Mouse (Mus musculus): ENCODE data around the gene Dock2.

Gene Dock2

DNA sequence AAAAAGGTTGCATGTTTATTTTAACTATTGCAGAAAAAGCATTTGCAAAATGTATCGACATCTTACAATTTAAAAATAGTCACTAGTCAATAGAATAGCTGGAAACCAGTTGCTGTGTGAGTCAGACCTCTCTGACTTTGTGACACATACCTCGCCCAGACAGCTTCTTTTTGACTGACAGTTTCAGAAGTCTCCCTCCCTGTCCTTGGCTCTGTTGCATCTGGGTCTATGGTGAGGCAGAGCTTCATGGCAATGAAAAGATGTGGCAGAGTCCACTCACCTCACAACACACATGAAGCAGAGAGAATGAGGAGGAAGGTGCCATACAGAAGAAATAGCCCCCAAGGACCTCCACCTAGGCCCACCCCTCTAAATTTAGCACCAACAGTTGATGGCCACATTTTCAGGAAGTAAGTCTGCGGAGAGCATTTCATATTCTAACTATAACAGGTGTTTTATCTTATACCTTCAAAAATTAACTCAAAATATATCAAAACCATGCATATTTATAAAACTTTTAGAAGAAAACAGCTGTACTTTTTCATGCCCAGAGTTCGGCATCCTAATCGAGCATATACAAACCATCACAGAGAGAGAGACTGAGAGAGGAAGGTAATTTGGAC lies 19.8 kb downstream of the Dock2 start:
- DNase-seq = no peak

DNA sequence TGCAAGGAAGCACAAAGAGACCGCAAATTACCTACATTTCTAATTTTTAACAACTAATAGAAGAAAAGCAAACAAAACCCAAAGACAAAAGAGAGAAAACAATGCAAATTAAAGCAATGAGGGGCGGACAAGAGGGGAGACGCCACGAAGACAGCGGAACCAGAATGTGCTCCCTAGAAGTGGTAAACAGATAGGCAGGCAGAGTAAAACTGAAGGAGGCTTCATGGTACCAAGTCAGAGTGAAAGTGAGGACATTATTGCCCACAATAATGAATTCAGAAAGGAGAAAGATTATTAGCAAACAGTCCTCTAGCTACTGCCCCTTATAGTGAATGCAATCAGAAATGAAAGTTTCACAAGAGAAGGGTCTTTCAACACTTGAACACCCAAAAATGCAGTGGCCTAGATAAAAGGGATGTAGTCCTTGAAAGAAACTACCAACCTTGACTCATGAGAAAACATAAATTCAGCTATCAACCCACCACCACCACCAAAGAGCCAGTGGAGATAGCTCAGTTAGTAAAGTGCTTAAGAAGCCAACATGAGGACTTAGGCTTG lies 21.0 kb downstream of the Dock2 start:
- DNase-seq = no peak

DNA sequence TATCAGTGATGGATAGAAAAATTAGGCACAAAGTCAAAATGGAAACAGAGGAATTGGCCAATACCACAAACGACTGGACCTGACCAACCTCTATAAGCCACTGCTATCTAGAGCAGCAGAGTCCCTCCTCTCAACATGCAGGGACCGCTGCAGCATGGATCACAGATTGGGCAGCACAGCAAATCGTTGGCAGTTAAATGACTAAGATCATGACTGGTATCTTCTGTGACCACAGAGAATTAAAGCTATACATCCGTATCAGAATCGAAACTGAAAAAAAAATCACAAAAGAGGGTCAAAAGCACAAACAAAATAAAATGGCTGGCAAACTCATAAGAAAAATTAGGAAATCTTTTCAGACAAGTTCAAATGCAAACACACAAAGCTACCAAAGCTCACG lies 21.6 kb downstream of the Dock2 start:
- no peak for DNase-seq

DNA sequence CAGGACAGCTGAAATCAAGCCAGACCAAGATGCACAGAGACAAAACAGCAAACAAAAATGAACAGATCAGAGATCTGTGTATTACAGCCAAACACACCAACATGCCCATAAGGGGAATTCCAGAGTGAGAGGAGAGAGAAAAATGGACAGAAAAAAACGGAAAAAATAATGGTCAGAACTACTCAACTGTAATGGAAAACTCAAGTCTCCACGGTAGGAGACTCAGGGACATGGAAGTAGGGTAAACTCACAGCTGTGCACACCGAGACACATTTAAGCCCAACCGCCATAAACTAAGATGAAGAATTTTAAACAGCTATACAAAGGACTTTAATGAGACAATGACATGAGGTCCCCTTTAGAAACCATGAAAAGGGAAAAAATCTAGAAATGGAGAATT lies 24.1 kb downstream of the Dock2 start:
- DNase-seq = no peak

DNA sequence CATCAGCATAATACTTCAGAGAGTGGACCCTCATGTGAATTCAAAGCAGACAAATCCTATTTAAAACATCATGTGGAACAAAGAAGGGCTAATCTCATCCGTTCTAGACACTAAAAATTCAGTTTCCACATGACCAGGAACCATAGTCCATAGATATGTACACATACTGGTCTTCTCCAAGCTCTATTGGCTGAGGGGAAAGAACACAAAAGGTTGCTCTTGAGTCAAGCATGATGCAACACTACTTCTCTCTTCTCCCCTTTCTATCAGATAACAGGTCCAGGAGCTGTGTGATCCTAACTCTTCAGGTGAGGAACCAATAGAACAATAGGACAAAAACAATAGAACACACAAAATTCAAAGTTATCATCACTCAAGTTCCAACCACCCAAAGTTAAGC lies 42.6 kb downstream of the Dock2 start:
- no peak for DNase-seq

DNA sequence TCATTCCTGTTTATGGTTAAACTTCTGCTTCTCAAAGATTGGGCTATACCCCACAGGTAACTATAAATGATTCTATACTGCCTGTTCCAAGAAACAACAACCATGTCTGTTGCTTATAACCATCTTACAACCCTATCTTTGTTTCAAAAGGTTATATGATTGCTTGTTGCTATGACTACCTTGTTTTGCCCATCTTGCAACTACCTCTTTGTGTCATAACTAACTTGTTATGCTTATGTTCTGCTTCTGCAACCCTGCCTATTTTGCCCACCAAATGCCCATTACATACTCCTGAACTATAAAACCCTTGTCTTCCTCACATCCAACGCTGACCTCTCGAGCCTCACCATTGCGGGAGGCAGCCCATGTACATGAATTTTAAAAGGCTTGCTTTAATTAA lies 43.9 kb downstream of the Dock2 start:
- DNase-seq = no peak

DNA sequence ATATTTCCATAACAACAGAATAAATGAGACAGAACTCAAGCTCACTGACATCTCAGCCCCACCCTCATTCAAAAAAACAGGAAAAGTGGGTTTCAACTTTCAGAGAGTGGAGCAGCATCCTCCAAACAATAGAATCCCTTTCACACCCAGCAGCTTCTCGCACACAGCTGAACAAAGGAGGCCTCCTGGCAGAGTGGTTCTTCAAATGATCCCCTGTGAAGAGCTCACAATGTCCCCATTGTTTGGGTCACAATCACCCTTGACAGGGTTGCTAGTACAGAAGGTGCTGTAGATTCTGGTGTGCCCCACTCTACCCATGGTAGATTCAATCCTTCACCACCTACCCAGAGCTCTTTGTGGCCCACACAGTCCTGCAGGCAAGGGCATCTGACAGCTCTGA lies 44.7 kb downstream of the Dock2 start:
- DNase-seq = no peak

DNA sequence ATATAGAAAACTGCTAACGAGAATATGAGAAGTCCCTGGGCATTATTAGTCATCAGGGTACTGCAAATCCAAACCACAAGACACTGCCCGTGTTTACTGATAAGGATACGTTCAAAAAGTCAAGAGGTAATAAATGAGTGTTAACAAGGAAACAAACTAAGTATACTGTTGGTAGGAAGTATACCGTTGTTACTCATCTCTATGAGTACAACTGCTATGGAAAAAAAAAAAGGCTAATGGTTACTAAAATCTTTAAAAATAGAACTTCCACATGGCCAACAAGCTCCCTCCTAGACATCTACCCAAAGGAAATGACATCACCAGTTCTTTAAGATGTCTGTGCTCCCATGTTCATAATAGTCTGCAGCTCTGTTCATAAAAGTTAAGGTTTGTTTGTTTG lies 46.5 kb downstream of the Dock2 start:
- no peak for DNase-seq

DNA sequence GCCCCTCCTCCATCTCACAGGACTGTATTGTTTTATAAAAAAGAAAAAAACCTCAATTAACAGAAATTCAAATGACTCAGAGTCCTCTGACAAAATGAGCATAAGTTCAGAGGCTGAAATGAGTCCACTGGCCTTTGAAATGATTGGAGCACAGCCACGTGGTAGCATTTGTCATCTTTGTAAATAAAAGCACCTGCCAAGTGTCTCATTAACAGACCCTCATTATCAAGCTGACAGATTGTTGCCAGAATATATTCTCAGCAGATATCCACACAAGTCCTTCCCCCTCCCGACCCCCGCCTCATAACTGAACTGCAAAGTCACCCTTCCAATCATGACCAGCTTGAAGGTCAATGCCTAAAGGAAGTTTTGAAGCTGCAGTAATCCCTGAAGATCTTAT lies 49.7 kb downstream of the Dock2 start:
- no peak for DNase-seq

DNA sequence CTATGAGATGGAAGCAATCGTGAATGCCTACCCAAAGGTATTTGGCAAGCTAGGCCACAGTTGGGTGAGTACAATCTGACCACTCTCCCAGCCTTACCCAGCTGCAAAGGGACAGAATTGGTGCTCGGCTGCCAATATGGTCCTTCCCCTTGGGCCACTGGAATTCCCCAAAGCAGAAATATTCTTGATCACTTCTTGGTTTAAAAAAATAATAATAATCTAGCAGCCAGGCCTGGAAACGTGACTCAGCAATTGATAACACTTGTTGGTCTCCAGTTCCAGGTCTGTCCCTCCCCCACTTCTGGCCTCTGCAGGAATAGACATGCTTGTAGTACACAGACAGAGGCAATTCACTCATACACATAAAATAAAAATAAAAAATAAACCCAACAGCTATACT lies 56.2 kb downstream of the Dock2 start:
- DNase-seq = no peak

DNA sequence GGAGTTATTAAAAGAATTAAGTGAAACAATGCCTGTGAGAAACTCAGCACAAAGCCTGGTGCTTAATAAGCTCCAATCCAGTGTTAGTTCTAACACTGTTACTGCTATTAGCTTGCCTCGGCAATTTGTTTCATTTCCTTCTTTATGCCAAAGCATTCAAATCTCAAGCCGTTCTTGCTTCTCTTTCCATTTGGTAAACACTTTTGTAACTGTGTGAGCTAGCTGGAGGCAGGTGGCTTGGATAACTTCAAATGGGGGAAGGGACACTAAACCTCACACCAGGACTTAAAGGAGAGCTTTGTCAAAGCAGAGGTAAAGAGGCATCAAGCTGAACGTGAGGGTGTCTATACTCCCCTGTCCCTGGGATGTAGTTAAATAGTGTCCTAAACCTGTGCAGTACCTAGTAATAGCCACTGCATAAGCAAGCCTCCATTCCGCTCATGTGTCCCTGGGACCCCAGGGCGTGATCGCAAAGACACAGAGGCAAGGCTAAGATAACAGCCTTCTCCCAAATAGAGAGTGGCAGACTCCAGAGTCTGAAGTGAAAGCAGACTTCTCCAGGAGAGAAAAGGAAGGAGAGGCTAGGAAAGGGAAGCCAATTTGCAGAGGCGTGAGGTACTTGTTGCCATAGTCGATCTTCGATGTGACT lies 56.9 kb downstream of the Dock2 start:
- no peak for DNase-seq

DNA sequence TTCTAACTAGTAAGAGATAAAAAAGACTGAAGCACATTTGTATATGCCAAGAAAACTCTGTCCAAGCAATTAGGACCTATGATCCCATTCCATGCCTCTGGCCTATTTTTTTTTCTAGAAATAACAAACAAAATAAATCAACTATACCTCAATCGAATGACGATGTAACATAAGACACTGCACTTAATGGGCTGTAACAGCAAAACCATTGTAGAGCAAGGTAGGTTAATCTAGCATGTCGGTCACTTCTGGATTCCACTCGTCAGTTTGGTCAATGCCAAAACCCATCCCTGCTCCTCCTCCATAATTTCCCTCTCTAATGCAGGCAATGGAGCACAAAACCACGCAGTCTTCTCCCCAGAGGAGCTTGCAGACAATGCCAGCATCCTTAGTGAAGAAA lies 70.3 kb downstream of the Dock2 start:
- no peak for DNase-seq

DNA sequence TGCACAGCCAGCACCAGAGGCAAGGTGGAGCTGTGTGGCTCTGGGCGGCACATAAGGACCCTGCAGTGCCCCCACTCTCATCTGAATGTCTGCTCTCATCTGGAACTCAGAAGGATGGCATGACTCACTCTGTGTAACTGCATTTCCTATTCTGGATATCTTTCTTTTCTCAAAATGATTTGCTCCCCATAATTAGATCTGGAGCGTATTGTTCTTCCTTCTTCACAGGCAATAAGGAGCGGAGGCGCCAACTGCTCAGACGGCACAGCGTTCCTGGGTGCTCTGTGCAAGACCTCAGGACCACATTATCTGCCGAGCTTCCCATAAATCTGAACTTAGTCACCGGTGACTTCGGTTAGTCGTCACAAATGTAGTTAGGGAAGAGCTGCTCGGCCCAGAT lies 75.4 kb downstream of the Dock2 start:
- DNase-seq = no peak

DNA sequence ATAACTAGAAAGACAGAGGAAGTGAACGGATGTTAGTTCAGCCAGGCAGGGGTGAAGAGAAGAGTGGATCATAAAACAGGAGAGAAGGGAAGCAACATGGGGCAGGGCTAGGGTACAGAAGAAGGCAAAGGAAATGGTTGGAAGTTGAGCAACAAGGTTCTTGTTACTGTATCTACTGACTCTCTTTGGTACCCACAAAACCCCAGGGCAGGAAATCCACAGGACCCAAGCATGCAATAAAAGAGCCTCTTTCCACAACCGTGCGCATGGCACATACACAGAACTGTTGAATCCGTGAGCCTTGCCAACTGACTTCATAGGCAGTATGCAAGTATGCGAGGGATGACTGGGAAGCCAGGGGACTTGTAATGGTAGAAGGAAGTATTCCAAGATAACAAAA lies 76.3 kb downstream of the Dock2 start:
- DNase-seq = no peak

DNA sequence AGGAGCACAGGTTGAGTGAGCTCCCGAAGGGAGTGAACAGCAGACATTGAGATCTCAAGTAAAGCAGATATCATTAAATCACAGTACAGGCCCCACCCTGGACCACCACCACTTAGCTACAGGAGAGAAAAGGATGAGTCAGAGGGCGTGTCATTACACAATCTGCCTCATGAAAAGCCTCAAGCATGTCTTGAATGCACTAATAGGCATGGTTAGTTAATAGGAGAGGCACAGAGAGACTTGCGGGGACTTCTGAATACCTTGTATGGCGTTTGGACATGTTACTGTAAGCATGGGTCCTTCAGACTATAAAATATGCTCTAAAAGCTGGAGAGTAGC lies 78.6 kb downstream of the Dock2 start:
- DNase-seq = no peak

DNA sequence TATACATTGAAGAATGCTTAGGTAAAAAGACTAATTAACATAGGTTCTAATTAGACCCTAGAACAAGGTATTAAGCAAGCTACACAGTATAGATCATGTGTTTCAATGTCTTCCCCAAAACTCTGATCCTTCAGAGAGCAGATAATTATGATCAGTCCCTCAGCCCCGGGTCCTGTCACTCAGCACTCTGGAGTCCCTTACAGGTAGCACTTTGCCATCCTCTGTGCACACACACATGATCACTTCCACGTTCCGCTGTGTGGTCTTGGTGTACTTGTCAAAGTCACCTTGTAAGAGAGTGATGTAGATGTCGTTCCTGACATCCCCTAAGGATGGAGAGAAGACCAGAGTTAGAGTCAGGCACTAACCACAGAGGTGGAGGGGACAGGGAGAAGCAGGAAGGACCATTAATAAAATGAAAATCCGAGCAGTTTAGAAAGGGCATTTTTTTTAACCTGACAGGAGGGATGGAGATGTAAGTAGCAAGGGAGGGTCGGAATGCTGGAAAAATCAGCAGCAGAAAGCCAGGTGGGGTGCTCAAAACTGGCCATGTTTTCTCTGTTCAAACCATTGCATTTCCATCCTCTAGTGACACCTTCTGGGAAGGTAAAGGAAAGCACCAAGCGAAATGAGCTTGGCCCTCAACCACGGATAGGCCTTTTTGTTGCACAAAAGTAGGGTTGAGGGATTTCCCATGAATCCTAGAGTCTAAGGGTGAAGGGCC lies 79.1 kb downstream of the Dock2 start:
- DNase-seq = no peak

DNA sequence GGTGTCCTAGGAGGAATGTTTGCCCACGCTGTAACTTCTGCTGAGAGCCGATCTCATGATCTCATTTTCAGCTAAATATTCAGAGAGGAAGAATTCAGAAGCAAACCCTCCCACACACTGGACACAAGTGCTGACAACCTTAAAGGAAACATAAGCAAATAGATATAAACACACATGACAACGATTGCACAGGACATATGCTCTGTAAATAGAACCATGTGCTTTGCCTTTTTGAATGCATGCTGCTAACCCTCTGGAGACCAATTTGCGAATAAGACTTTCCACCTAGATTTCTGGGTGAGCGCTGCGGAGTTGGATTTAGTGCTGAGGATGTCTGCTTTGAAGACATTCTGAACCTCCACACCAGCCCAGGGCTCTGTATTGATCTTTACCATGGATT lies 79.8 kb downstream of the Dock2 start:
- DNase-seq = no peak

DNA sequence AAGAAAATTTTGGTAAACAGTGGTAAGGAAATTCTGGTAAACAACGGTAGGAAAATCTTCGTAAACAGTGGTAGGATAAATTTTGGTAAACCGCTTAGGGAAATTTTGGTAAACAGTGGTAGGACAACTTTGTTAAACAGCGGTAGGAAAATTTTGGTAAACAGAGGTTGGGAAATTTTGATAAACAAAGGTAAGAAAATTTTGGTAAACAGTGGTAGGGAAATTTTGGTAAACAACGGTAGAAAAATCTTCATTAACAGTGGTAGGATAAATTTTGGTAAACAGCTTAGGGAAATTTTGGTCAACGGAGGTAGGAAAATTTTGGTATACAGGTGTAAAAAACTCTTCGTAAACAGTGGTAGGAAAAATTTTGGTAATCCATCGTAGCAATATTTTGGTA lies 101.9 kb downstream of the Dock2 start:
- no peak for DNase-seq

DNA sequence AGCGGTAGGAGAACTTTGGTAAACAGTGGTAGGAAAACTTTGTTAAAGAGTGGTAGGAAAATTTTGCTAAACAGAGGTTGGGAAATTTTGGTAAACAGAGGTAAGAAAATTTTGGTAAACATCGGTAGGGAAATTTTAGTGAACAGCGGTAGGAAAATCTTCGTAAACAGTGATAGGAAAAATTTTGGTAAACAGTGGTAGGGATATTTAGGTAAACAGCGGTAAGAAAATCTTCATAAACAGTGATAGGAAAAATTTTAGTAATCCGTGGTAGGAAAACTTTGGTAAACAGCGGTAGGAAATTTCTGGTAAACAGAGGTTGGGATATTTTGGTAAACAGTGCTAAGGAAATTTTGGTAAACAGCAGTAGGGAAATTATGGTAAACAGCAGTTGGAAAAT lies 239.1 kb downstream of the Dock2 start:
- DNase-seq = no peak

DNA sequence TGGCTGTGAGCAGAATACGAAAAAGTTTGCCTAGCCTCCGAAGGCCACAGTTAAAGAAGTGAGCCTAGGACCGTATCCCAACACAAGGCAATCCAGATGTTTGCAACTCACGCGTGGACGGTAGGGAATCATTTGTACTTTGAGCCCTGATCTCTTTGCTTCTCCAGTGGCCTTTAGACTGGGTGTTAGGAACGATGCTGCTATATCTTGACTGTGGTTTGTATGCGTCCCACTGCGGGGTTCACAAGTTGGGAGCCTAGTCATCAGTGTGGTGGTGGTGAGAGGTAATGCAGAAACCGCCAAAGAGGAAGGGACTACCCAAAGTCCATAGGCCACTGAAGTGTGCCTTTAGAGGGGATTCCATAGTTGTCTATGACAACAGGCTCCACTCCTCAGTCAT lies 251.6 kb downstream of the Dock2 start:
- DNase-seq = no peak

DNA sequence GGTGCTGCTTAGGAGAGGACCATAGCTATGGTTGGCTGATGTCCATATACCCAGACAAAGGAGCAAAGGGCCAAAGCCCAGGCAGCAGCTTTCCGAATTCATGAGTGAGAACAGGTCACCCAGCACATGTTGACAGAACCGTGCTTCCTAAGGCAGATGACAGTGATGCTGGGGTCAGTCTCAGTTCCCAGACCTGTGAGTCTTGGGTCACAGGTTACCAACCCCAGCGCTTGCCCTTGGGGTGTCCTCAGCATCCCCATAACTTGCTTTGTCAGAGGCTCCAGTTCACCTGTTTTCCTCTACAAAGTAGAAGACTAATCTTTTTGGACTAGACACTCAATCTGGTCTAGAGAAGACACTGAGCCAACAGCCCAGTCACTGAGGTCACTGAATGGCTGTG lies 252.7 kb downstream of the Dock2 start:
- no peak for DNase-seq

DNA sequence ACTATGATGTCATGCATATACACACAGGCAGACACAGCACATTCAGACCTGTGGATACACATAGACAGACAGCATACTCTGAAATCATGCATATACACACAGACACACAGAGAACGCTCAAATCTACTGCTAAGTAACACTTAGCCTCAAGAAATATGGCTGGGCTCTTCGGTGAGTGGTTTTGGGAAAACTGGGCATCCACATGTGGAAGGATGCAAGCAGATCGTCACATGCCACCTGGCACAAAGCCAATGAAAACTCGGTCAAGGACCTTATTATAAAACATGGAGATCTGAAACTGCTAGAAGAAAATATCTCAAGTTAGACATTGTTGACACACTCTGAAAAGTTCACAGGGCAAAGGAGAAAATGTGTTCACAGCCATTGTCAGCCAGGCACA lies 255.7 kb downstream of the Dock2 start:
- DNase-seq = no peak

DNA sequence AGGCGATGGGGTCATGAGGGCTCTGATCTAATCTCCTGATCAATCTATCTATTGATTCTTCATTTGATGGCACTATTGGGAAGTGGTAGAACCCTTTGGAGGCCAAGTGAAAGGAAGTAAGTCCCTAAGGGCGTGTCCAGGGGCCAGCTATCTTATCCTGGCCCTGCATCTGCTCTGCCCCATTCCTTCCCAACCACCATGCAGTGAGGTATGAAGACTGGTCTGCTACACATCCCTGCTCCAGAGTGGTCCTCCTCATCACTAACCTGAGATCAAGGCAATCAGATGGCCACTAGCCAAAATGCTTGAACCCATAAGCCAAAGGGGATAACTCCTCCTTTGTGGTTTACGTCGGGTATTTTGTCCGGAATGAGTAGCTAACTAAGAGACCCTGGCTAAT lies 256.5 kb downstream of the Dock2 start:
- DNase-seq = no peak

DNA sequence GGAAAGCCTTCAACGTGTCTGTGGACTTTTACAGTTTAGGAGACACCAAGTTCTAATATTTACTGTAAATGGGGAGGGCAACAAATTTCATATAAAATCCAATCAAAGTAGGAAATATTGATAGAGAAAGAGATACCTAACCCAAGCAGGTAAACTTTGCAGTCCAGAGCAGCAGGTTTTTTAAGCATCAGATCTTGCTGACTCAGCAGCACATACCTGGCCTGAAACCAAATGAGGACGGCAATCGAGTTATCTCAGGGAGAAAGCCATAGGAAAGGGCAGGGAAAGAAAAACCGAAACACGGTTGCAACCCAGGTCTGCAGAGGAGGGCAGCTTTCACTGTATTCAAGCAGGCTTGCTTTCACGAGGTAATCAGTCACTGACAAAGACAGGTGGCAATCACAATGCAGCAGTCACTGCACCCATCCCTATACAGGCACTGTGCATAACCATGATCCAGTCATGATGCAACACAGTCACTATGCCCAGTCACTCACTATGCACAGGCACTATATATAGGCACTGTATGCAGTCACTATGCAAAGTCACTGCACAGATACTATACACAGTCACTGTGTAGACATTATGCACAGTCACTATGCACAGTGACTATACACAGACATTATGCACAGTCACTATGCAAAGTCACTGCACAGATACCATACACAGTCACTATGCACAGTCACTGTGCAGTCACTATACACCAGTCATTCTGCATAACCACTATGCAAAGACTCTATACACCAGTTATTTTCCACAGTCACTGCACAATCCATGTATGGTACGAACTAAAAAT lies 258.4 kb downstream of the Dock2 start:
- no peak for DNase-seq

All from cerebellum, postnatal 25 days (tissue).